In the genomic region with DNA sequence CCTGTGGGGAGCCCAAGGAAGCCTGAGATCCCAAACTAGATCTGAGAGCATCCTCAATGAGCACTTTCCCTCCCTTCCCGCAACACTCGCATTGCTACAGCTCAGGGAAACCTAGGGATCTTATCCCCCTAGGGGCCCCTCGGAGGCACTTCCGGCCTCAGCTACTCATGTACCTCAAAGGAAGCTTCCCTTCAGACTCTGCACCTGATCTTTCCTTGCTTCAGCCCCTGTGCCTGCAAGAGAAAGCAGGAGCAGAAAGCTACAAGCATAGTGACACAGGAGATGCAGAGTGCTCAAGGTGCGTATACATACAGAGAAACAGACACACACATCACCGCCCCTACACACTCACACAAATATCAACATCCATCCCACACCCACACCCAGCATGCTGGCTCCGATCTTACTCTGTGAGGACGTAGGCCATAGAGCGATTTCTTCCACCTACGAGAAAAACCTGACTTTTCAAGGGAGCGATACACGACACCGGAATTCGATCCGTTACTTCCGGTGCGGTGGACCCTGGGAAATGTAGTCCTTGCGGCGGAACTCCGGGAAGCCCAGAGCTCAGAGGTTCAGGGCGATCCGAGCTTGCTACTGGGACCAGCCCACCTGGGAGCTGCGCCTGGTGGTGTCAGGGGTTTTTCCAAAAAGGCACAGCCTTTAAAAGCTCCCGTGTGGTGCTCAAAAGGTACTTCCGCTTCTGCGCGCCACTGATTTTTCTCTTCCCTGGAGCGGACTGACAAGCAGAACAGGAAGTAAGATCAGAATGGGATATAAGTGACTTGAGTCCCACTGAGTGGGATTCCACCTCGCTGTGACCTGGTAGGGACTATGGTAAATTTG, we compare ENCODE assay signal across 8 mouse cellular contexts. TPM values are rescaled to one million over a fixed set of nuclear protein-coding genes. Genes with fewer than 3 reads are reported as not detected.
DNase-seq lines count a peak whose midpoint lies in the region; ATAC-seq and TF ChIP-seq lines count a peak whose summit lies in the region.

Zfp780b (minus strand) TSS at position 489 of the 846 bp plus-strand sequence.

- intact Hi-C loops in heart, postnatal 10 days (cut with DNase I) = no loop called here

- H3K4me2 ChIP-seq in forebrain, embryonic 13.5 days = peak within 1 kb of the TSS; percentile 95
- peak within 1 kb of the TSS; percentile 90 for H3K4me2 ChIP-seq in liver, postnatal 0 days (ENCODE audit: low read depth, low read length)
- peak within 1 kb of the TSS; percentile 82 for H3K4me2 ChIP-seq in neural tube, embryonic 14.5 days (ENCODE audit: low read depth, low read length)

- no peak for TF ChIP-seq EP300 in ES-Bruce4 (IDR thresholded peaks at IDR 0.05; ENCODE audit: insufficient read depth, low read depth, low read length)
- TF ChIP-seq EP300 in liver, postnatal 0 days (IDR thresholded peaks at IDR 0.05; ENCODE audit: low read depth) = no peak

- H3K9ac ChIP-seq in ES-Bruce4 (ENCODE audit: low read depth, poor library complexity, severe bottlenecking) = peak within 1 kb of the TSS; percentile 72
- peak within 1 kb of the TSS; percentile 87 for H3K9ac ChIP-seq in forebrain, embryonic 13.5 days
- H3K9ac ChIP-seq in liver, postnatal 0 days (replicated peaks) = peak within 1 kb of the TSS; percentile 89
- H3K9ac ChIP-seq in neural tube, embryonic 14.5 days (replicated peaks; ENCODE audit: low read depth, low read length) = peak within 1 kb of the TSS; percentile 84

- peak within 1 kb of the TSS; percentile 33 for H3K27ac ChIP-seq in ES-Bruce4 (ENCODE audit: insufficient read depth, low read length)
- peak within 1 kb of the TSS; percentile 70; the same call in 1 of the 2 replicates for H3K27ac ChIP-seq in forebrain, embryonic 13.5 days
- H3K27ac ChIP-seq in liver, postnatal 0 days (ENCODE audit: low read depth) = peak within 1 kb of the TSS; percentile 83
- H3K27ac ChIP-seq in neural tube, embryonic 14.5 days (ENCODE audit: low read depth, low read length) = peak within 1 kb of the TSS; percentile 62; the same call in 1 of the 2 replicates

- DNase-seq in heart, postnatal 10 days = peak; percentile 77 to 85
- peak; percentile 60 for DNase-seq in large intestine, adult 2 months (ENCODE audit: low read depth, low spot score)
- DNase-seq in liver, postnatal 0 days = peak; percentile 87
- DNase-seq in testis, postnatal 10 days (ENCODE audit: low spot score) = peak; percentile 80

- no peaks in the 10 kb centered on the region for H3K9me3 ChIP-seq in ES-Bruce4 (replicated peaks; ENCODE audit: control insufficient read depth, insufficient read depth, low read length, poor library complexity, severe bottlenecking)
- peaks cover 18% of the 10 kb centered on the region for H3K9me3 ChIP-seq in forebrain, embryonic 13.5 days (replicated peaks)
- H3K9me3 ChIP-seq in liver, postnatal 0 days (ENCODE audit: low read length) = peaks cover 8% of the 10 kb centered on the region
- H3K9me3 ChIP-seq in neural tube, embryonic 14.5 days (ENCODE audit: control insufficient read depth, low read length) = peaks cover 4% of the 10 kb centered on the region; the same call in 1 of the 2 replicates

- WGBS in forebrain, embryonic 13.5 days = under 1% methylated on average over 29 of the region's 29 CpGs
- under 1% methylated on average over 29 of the region's 29 CpGs for WGBS in large intestine, adult 2 months
- WGBS in liver, postnatal 0 days (ENCODE audit: insufficient replicate concordance) = under 1% methylated on average over 29 of the region's 29 CpGs
- under 1% methylated on average over 29 of the region's 29 CpGs for WGBS in neural tube, embryonic 14.5 days

- peak; percentile 93 for ATAC-seq in cerebellum, adult (ENCODE audit: insufficient number of reproducible peaks, low FRiP score, low TSS enrichment)
- ATAC-seq in forebrain, embryonic 13.5 days = peak; percentile 90
- ATAC-seq in liver, postnatal 0 days = peak; percentile 93
- peak; percentile 85 for ATAC-seq in neural tube, embryonic 14.5 days (ENCODE audit: low read depth)

- H3K36me3 ChIP-seq in ES-Bruce4 (ENCODE audit: control insufficient read depth, insufficient read depth, low read length, poor library complexity, severe bottlenecking) = no peaks in the 10 kb centered on the region
- H3K36me3 ChIP-seq in forebrain, embryonic 13.5 days (ENCODE audit: poor library complexity, severe bottlenecking) = peaks cover 19% of the 10 kb centered on the region
- H3K36me3 ChIP-seq in liver, postnatal 0 days (replicated peaks; ENCODE audit: insufficient read depth, low read length) = no peaks in the 10 kb centered on the region; the same call in 1 of the 2 replicates
- no peaks in the 10 kb centered on the region for H3K36me3 ChIP-seq in neural tube, embryonic 14.5 days (ENCODE audit: control insufficient read depth, insufficient read depth, low read length)

- H3K27me3 ChIP-seq in ES-Bruce4 (ENCODE audit: control insufficient read depth, insufficient read depth, low read length, poor library complexity, severe bottlenecking) = no peaks in the 10 kb centered on the region
- H3K27me3 ChIP-seq in forebrain, embryonic 13.5 days = no peaks in the 10 kb centered on the region
- H3K27me3 ChIP-seq in liver, postnatal 0 days (ENCODE audit: insufficient read depth, low read length) = no peaks in the 10 kb centered on the region
- H3K27me3 ChIP-seq in neural tube, embryonic 14.5 days (ENCODE audit: control insufficient read depth, insufficient read depth, low read length) = no peaks in the 10 kb centered on the region

- TF ChIP-seq CTCF in ES-Bruce4 (IDR thresholded peaks at IDR 0.05; ENCODE audit: low read depth, low read length) = no peak
- TF ChIP-seq CTCF in liver, postnatal 0 days (IDR thresholded peaks at IDR 0.05; ENCODE audit: low read depth) = no peak

- H3K4me1 ChIP-seq in ES-Bruce4 (ENCODE audit: control insufficient read depth, insufficient read depth, low read length) = no peaks in the 10 kb centered on the region
- H3K4me1 ChIP-seq in forebrain, embryonic 13.5 days = peaks cover 24% of the 10 kb centered on the region
- peaks cover 7% of the 10 kb centered on the region; the same call in 1 of the 2 replicates for H3K4me1 ChIP-seq in liver, postnatal 0 days (ENCODE audit: insufficient read depth)
- peaks cover 7% of the 10 kb centered on the region for H3K4me1 ChIP-seq in neural tube, embryonic 14.5 days (ENCODE audit: control insufficient read depth, insufficient read depth, low read length)

- peak within 1 kb of the TSS; percentile 89 for H3K4me3 ChIP-seq in ES-Bruce4 (ENCODE audit: low read depth, low read length)
- H3K4me3 ChIP-seq in forebrain, embryonic 13.5 days = peak within 1 kb of the TSS; percentile 82
- peak within 1 kb of the TSS; percentile 83 for H3K4me3 ChIP-seq in liver, postnatal 0 days (ENCODE audit: low read depth, low read length)
- peak within 1 kb of the TSS; percentile 83 for H3K4me3 ChIP-seq in neural tube, embryonic 14.5 days (ENCODE audit: low read depth, low read length)

- no peak for TF ChIP-seq POLR2A in ES-Bruce4 (IDR thresholded peaks at IDR 0.05; ENCODE audit: insufficient read depth, low read length)

RNA-seq across cellular contexts. Expression of gene Zfp780b, which starts in this region (rescaled TPM):
- polyA plus RNA-seq in ES-Bruce4 (2011; ENCODE audit: insufficient read depth, insufficient read length, low read depth, missing spikeins) = 19.9 and 21.3 TPM in 2 replicates
- polyA plus RNA-seq in forebrain, embryonic 13.5 days (2015; fragmentation: Nextera tagmentation; extraction: Ambion mirVana) = 28.7 and 29.0 TPM in 2 replicates
- total RNA-seq in heart, postnatal 10 days (2021) = 10 to 100 TPM in 1 of 2 experiments, 1 to 10 TPM in 1; 7.5 to 10.8 TPM
- polyA plus RNA-seq in large intestine, adult 2 months (2012; rRNA removed) = 1.2 and 1.5 TPM in 2 replicates
- 2.4 and 3.0 TPM in 2 replicates for polyA plus RNA-seq in liver, postnatal 0 days (2015; fragmentation: Nextera tagmentation; extraction: Ambion mirVana)
- polyA plus RNA-seq in neural tube, embryonic 14.5 days (2014; fragmentation: Nextera tagmentation; extraction: Ambion mirVana) = 34.7 and 35.2 TPM in 2 replicates

Comparison
In these comparisons a context has a peak if more than half of its experiments do, and no peak if none do; other contexts are left out.
1. Peak in every context shown above with its lines: DNase-seq, ATAC-seq, H3K4me3 ChIP-seq and H3K27ac ChIP-seq.
2. H3K27ac ChIP-seq: peak in every context shown above with its lines; median percentile 83 in liver, postnatal 0 days; 70 in forebrain, embryonic 13.5 days; 62 in neural tube, embryonic 14.5 days; 33 in ES-Bruce4.